Mouse (Mus musculus): ENCODE results near the gene Scp2.

The Scp2 gene

GRCm38 (mm10) chr4:108018241-108018923, 126.4 kb downstream of the Scp2 start:
- no peak for DNase-seq (ENCODE audit: extremely low spot score)

GRCm38 (mm10) chr4:108017839-108018238, 127.0 kb downstream of the Scp2 start:
- no peak for DNase-seq (ENCODE audit: extremely low spot score)

GRCm38 (mm10) chr4:108016321-108016720, 128.5 kb downstream of the Scp2 start:
- DNase-seq (ENCODE audit: extremely low spot score), result no peak

GRCm38 (mm10) chr4:108015067-108015765, 129.6 kb downstream of the Scp2 start:
- DNase-seq (ENCODE audit: extremely low spot score), result no peak

GRCm38 (mm10) chr4:108014466-108014865, 130.3 kb downstream of the Scp2 start:
- DNase-seq (ENCODE audit: extremely low spot score), result no peak

GRCm38 (mm10) chr4:108008541-108008940, 136.3 kb downstream of the Scp2 start:
- no peak for DNase-seq (ENCODE audit: extremely low spot score)

GRCm38 (mm10) chr4:108007532-108008103, 137.2 kb downstream of the Scp2 start:
- DNase-seq (ENCODE audit: extremely low spot score), result no peak

GRCm38 (mm10) chr4:108005328-108005727, 139.5 kb downstream of the Scp2 start:
- no peak for DNase-seq (ENCODE audit: extremely low spot score)

GRCm38 (mm10) chr4:107999380-107999779, 145.4 kb downstream of the Scp2 start:
- DNase-seq (ENCODE audit: extremely low spot score), result no peak

- DNase-seq (ENCODE audit: extremely low spot score), result no peak
Measured at GRCm38 (mm10) chr4:107998641-107999332, 146.0 kb downstream of the Scp2 start.

GRCm38 (mm10) chr4:107996418-107996986, 148.3 kb downstream of the Scp2 start:
- DNase-seq (ENCODE audit: extremely low spot score), result no peak

- DNase-seq (ENCODE audit: extremely low spot score), result no peak
Measured at GRCm38 (mm10) chr4:107995727-107996126, 149.1 kb downstream of the Scp2 start.

- no peak for DNase-seq (ENCODE audit: extremely low spot score)
Measured at GRCm38 (mm10) chr4:107995011-107995410, 149.8 kb downstream of the Scp2 start.
